Mouse (Mus musculus) telencephalon, adult 2 months (tissue): ENCODE data around the gene Olfr1056.
"Not testable (repeated sequence)": the region's sequence is repeated elsewhere in the genome, so short reads cannot be mapped to it uniquely, and the experiment has no call there.

ENCODE experiments used
- DNase-seq: peaks from one replicate; pipeline ENCODE4 v3.0.0-alpha.2; 2011; ENCODE audit warnings: low read depth, low spot score

Gene Olfr1056

GRCm38 (mm10) chr2:86362369-86362768 is at the start of gene Olfr1056:
TSS of gene Olfr1056 (minus strand) at chr2:86362469.
- DNase-seq = no peak

GRCm38 (mm10) chr2:86395114-86395513 is 32.8 kb upstream of the Olfr1056 start:
- DNase-seq = no peak

GRCm38 (mm10) chr2:86388461-86388860 is 26.2 kb upstream of the Olfr1056 start, which contains the start of gene Olfr1058:
TSS of gene Olfr1058 (minus strand) at chr2:86388561.
- not testable (repeated sequence) for DNase-seq

- no peak for DNase-seq
These were observed 16.0 kb upstream of the Olfr1056 start, which contains the start of gene Olfr1057 for GRCm38 (mm10) chr2:86378293-86378692. TSS of gene Olfr1057 (minus strand) at chr2:86378393.

GRCm38 (mm10) chr2:86366342-86366741 is 4.1 kb upstream of the Olfr1056 start:
- DNase-seq = not testable (repeated sequence)

GRCm38 (mm10) chr2:86351751-86352150 is 10.5 kb downstream of the Olfr1056 start:
- not testable (repeated sequence) for DNase-seq

- DNase-seq = no peak
These were observed 12.1 kb downstream of the Olfr1056 start, which contains the start of gene Olfr1055 for GRCm38 (mm10) chr2:86350184-86350583. TSS of gene Olfr1055 (minus strand) at chr2:86350284.

- no peak for DNase-seq
These were observed 26.9 kb downstream of the Olfr1056 start, which contains the start of gene Olfr1054 for GRCm38 (mm10) chr2:86335333-86335732. TSS of gene Olfr1054 (minus strand) at chr2:86335433.

GRCm38 (mm10) chr2:86315184-86315583 is 47.1 kb downstream of the Olfr1056 start, which contains the start of gene Olfr1053:
TSS of gene Olfr1053 (minus strand) at chr2:86315284.
- DNase-seq = no peak
